Mouse (Mus musculus) heart, adult 2 months (tissue): ENCODE measurements around the gene Dcaf6. TPM values are rescaled to one million over a fixed set of nuclear protein-coding genes. Genes with fewer than 3 reads are reported as not detected.
A peak's percentile ranks its signal among the peaks of the same experiment; 100 is the strongest.

ENCODE experiments used
- DNase-seq, 2 experiments: peaks; one replicate each; pipeline ENCODE4 v3.0.0; 2021
- H3K27ac ChIP-seq: fragments of 200-600 bp; 2 replicates; pipeline ENCODE4 v1.8.1; 2022
- H3K27me3 ChIP-seq: fragments of 200-500 bp; 2 replicates; pipeline ENCODE4 v1.6.1; 2012; ENCODE audit warnings: mild to moderate bottlenecking, low read length, inconsistent platforms, mixed read lengths; ENCODE audit not compliant: control insufficient read depth, insufficient read depth
- H3K36me3 ChIP-seq: fragments of 200-500 bp; 2 replicates; pipeline ENCODE4 v1.6.1; 2012; ENCODE audit warnings: low read length, inconsistent platforms; ENCODE audit not compliant: control insufficient read depth, insufficient read depth
- H3K4me1 ChIP-seq: fragments of 200-500 bp; 2 replicates; pipeline ENCODE4 v1.6.1; 2011; ENCODE audit warnings: low read length; ENCODE audit not compliant: control insufficient read depth, insufficient read depth
- H3K4me3 ChIP-seq: fragments of 200-600 bp; 2 replicates; pipeline ENCODE4 v1.8.1; 2022
- H3K79me2 ChIP-seq: fragments of 200-500 bp; replicated peaks from 2 replicates; pipeline ENCODE4 v1.6.1; 2012; ENCODE audit warnings: mild to moderate bottlenecking, inconsistent platforms, low read length, moderate library complexity, mixed read lengths; ENCODE audit not compliant: control insufficient read depth, insufficient read depth
- H3K9ac ChIP-seq: fragments of 200-500 bp; 2 replicates; pipeline ENCODE4 v1.6.1; 2012; ENCODE audit warnings: low read depth, mild to moderate bottlenecking, control low read depth, inconsistent platforms, low read length, mixed read lengths
- CTCF ChIP-seq: fragments of 200-600 bp; IDR thresholded peaks from 2 replicates; pipeline ENCODE4 v1.8.1; 2022; ENCODE audit warnings: antibody characterized with exemption, mild to moderate bottlenecking, moderate library complexity
- EP300 ChIP-seq: fragments of 200-500 bp; IDR thresholded peaks from 2 replicates; pipeline ENCODE4 v1.6.1; 2011; ENCODE audit warnings: low read depth, low read length, control low read depth; ENCODE audit not compliant: insufficient read depth
- POLR2A ChIP-seq: fragments of 200-500 bp; IDR thresholded peaks from 2 replicates; pipeline ENCODE4 v1.6.1; 2011; ENCODE audit warnings: mild to moderate bottlenecking, low read depth, low read length, control low read depth; ENCODE audit not compliant: insufficient read depth
- WGBS: fragments of 180-500 bp; shearing (Covaris S2); methylation state at CpG from one replicate; pipeline ENCODE4 v1.1.7; 2018; 5-methylcytosine and 5-hydroxymethylcytosine counted together
- intact Hi-C: fragments of 180-260 bp; cut with DNase I; formaldehyde crosslinking; loops from one replicate; pipeline ENCODE4 v1.15.1; 2025
- polyA plus RNA-seq: library from polyadenylated mRNA; depleted of rRNA; stranded (reverse); fragments of >200 nt; gene quantifications from 2 replicates; pipeline ENCODE4 v1.2.3, GENCODE M21; 2012
- total RNA-seq, 2 experiments: library from RNA; stranded (reverse); gene quantifications; 2 replicates each; pipeline ENCODE4 v1.2.3; 2021

Dcaf6 gene
- total and polyA plus RNA-seq, 3 experiments: 43.3 to 112 (median 93.6) TPM

DNA sequence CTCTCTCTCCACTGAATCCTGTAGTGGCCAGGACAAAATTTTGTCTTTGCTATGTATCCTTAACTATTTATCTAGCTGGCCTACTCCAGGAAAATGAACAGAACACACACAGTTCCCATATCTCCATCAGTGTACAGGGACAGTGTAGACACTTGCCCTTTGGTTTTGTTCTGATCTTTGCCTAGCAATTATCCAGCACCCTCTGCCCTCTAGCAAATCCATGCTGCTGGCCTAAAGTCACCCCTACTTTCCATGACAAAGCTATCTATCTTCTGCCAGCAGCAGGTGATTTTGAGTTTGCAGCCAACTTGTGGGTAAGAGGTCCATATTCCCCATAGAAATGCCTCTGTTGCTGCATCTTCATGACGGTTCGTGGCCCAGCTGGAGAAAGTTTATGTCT is 132.9 kb downstream of the Dcaf6 start:
- intact Hi-C loops: no loop called here
- Histone ChIP-seq H3K4me1 (no peaks in the 10 kb centered on the region), H3K4me3 (no peak overlapping the region), H3K27me3 (no peaks in the 10 kb centered on the region), H3K79me2 (no peaks in the 10 kb centered on the region), H3K27ac (no peak overlapping the region), H3K36me3 (no peaks in the 10 kb centered on the region), H3K9ac (no peak overlapping the region)
- TF ChIP-seq POLR2A: no peak
- TF ChIP-seq EP300: no peak
- TF ChIP-seq CTCF: no peak
- no peak for DNase-seq
- 91% methylated on average over 2 of the region's 2 CpGs for WGBS

DNA sequence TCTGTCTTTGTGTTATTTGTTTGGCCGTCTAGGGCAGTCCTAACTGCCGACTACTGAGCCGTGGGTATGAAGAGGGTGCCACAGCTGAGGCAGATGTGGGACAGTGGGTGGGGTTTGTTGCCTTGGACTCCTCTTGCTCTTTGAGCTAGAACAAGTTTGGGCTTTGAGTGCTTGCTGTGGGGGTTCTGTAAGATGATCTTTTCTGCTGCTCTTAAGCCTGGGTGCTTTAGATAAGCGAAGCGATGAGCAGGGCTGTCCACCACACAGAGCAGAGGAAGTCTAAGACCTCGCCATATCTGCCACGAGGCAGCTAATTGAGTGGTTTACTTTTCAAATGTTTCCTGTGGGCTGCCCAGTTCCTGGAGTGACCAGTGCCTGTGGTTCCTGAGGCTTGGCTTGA is 137.3 kb downstream of the Dcaf6 start:
- Histone ChIP-seq H3K27me3 (no peaks in the 10 kb centered on the region), H3K4me1 (no peaks in the 10 kb centered on the region), H3K79me2 (no peaks in the 10 kb centered on the region), H3K36me3 (no peaks in the 10 kb centered on the region), H3K27ac (no peak overlapping the region), H3K4me3 (no peak overlapping the region), H3K9ac (no peak overlapping the region)
- DNase-seq: no peak
- WGBS: 47% methylated on average over 7 of the region's 7 CpGs
- intact Hi-C loops: no loop called here
- TF ChIP-seq POLR2A: no peak
- TF ChIP-seq EP300: no peak
- no peak for TF ChIP-seq CTCF

DNA sequence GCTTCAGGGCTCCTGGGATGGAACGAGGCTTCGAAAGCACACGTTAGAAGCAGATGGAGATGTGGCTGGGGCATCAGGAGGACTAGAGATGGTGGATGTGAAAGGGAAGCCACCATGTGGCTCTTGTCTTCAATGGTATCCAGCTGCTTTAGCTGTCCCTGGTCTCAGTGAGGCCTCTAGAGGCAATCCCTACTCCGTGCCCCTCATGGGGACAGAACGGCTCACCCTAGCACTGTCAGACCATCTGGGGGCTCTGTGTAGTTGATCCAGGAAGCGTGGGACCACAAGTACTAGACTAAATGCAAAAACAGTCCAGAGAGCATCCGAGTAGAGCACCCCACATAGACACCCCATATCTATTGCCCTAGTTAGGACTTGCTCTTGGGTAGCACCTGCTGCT is 138.4 kb downstream of the Dcaf6 start:
- no peaks in the 10 kb centered on the region for H3K36me3 ChIP-seq
- TF ChIP-seq CTCF (no peak), EP300 (no peak), POLR2A (no peak)
- H3K27ac ChIP-seq: peak overlapping the region; percentile 15; the same call in 1 of the 2 replicates
- H3K4me3 ChIP-seq: no peak overlapping the region
- no peak for DNase-seq
- no peaks in the 10 kb centered on the region for H3K79me2 ChIP-seq
- 72% methylated on average over 7 of the region's 7 CpGs for WGBS
- H3K4me1 ChIP-seq: no peaks in the 10 kb centered on the region
- H3K27me3 ChIP-seq: no peaks in the 10 kb centered on the region
- intact Hi-C loops: no loop called here
- H3K9ac ChIP-seq: no peak overlapping the region

DNA sequence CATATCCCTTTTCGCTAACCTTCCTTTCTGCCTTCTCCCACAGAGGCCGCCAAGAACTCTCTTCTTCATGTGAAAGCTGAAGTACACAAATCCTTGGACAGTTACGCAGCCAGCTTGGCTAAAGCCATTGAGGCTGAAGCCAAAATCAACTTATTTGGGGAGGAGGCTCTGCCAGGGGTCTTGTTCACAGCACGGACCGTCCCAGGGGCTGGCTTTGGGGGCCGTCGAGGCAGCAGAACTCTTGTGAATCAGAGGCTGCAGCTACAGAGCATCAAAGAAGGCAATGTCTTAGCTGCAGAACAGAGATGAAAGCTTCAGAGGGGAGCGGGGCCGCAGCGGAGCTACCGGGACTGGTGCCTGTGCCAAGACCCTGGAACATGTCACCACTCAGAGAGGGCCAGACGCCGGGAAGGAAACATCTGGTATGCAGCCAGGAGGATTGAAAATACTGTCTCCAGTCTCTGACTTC is 138.8 kb downstream of the Dcaf6 start:
- peak; percentile 55 to 57 for DNase-seq

DNA sequence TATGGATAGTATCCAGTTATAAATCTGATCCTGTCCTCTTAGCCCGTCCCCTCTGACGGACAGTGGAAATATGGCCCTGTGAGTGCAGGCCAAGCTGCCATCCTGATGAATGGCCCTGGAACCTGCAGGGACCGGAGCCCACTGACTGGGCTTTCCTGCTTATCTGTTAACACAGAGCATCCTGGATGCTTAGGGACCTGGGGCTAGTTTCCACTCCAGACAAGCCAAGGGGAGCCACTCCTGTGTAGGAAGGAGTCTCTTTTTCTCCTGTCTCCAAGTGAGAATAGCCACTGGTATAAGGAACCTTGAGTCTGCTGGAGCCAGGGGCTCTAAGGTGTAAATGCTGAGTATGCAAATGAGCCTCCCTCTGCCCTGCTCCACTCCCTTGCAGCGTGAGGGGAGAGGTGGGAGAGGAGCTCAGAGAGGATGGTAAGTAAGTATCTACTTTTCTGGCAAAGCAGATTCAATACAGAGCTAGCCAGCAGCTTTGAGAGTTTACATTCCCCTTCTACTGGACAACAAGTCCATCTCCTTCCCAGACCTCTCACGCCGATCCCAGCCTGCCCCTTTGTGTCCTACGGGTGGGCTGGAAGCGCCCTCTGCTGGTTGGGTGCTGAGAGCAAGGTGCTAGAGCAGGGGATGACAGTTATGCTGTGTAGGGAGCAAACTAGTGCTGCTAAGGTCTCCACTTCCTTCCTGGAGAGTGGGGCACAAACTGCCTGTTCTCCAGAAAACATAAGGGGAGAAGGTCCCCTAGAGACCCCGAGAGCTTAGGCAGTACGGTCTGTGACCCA is 139.9 kb downstream of the Dcaf6 start:
- Histone ChIP-seq H3K4me3 (no peak overlapping the region), H3K27me3 (no peaks in the 10 kb centered on the region), H3K79me2 (no peaks in the 10 kb centered on the region), H3K9ac (no peak overlapping the region), H3K4me1 (no peaks in the 10 kb centered on the region), H3K36me3 (no peaks in the 10 kb centered on the region), H3K27ac (no peak overlapping the region)
- intact Hi-C loops: loop anchor here (1.0 kb wide), 1 partner anchor 68 kb away; no protein-coding TSS in a partner anchor
- 45% methylated on average over 10 of the region's 10 CpGs for WGBS
- TF ChIP-seq CTCF: peak; percentile 91
- TF ChIP-seq POLR2A: no peak
- TF ChIP-seq EP300: peak; percentile 91
- DNase-seq: peak; percentile 77 to 83

More for the DNA sequence above, 138.8 kb downstream of the Dcaf6 start:
- no peak overlapping the region for H3K9ac ChIP-seq
- no peaks in the 10 kb centered on the region for H3K27me3 ChIP-seq
- WGBS: 52% methylated on average over 13 of the region's 13 CpGs
- TF ChIP-seq EP300: no peak
- no peak for TF ChIP-seq POLR2A
- TF ChIP-seq CTCF: no peak
- no peaks in the 10 kb centered on the region for H3K79me2 ChIP-seq
- intact Hi-C loops: no loop called here
- no peak overlapping the region for H3K4me3 ChIP-seq
- H3K4me1 ChIP-seq: no peaks in the 10 kb centered on the region
- H3K27ac ChIP-seq: peak overlapping the region; percentile 15; the same call in 1 of the 2 replicates
- H3K36me3 ChIP-seq: no peaks in the 10 kb centered on the region

DNA sequence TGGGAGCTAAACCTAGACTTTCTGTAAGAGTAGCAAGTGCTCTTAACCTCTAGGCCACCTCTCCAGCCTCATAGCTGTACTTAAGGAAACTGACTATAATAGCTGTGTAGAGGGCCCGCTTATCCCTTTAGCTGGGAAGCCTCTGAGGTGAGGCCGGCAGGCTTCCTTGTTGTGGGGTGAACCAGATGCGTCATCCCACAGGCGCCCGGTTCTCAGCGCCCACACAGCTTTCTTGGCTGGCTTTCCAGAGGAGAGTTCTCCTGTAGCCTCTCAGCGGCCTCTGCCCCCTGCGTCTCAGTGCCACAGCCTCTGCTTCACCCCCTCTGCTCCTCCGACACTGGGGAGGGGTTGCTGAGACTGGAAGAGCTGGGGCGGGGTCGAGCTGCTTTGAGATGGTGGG is 143.9 kb downstream of the Dcaf6 start:
- no peaks in the 10 kb centered on the region for H3K27me3 ChIP-seq
- H3K4me3 ChIP-seq: no peak overlapping the region
- DNase-seq: no peak
- H3K36me3 ChIP-seq: no peaks in the 10 kb centered on the region
- H3K4me1 ChIP-seq: no peaks in the 10 kb centered on the region
- no peaks in the 10 kb centered on the region for H3K79me2 ChIP-seq
- WGBS: 65% methylated on average over 11 of the region's 11 CpGs
- TF ChIP-seq EP300 (no peak), POLR2A (no peak), CTCF (no peak)
- H3K9ac ChIP-seq: no peak overlapping the region
- intact Hi-C loops: no loop called here
- H3K27ac ChIP-seq: no peak overlapping the region
